Mouse (Mus musculus): ENCODE results near the gene Hook2. TPM values are rescaled to one million over a fixed set of nuclear protein-coding genes. Genes with fewer than 3 reads are reported as not detected.

Gene Hook2
- total RNA-seq, 2 experiments from 2014 or later: 8.1 to 9.5 TPM

- peak; percentile 95 to 96 for DNase-seq (ENCODE audit: low spot score in 2 of 2)
Measured at GRCm38 (mm10) chr8:84985684-84986378, 4.6 kb upstream of the Hook2 start.

GRCm38 (mm10) chr8:84986379-84986945 lies 3.9 kb upstream of the Hook2 start:
- no peak for DNase-seq (ENCODE audit: low spot score in 2 of 2)

GRCm38 (mm10) chr8:84987388-84987787 lies 3.0 kb upstream of the Hook2 start:
- no peak for DNase-seq (ENCODE audit: low spot score in 2 of 2)

GRCm38 (mm10) chr8:84987903-84988302 lies 2.5 kb upstream of the Hook2 start:
- DNase-seq (ENCODE audit: low spot score in 2 of 2): no peak

- no peak for DNase-seq (ENCODE audit: low spot score in 2 of 2)
Measured at GRCm38 (mm10) chr8:84989311-84989731, 1.1 kb upstream of the Hook2 start.

- DNase-seq (ENCODE audit: low spot score in 2 of 2): peak; percentile 77 to 90
Measured at GRCm38 (mm10) chr8:84989810-84990209, 593 bp upstream of the Hook2 start.

- DNase-seq (ENCODE audit: low spot score in 2 of 2): no peak
Measured at GRCm38 (mm10) chr8:84990836-84991235, 433 bp downstream of the Hook2 start.

GRCm38 (mm10) chr8:84994375-84994774 lies 4.0 kb downstream of the Hook2 start:
- DNase-seq (ENCODE audit: low spot score in 2 of 2): no peak

GRCm38 (mm10) chr8:84995680-84996079 lies 5.3 kb downstream of the Hook2 start:
- DNase-seq (ENCODE audit: low spot score in 2 of 2): no peak

GRCm38 (mm10) chr8:84996978-84997377 lies 6.6 kb downstream of the Hook2 start:
- no peak for DNase-seq (ENCODE audit: low spot score in 2 of 2)

GRCm38 (mm10) chr8:84997649-84998295 lies 7.4 kb downstream of the Hook2 start:
- DNase-seq (ENCODE audit: low spot score in 2 of 2): peak; percentile 87 to 96

GRCm38 (mm10) chr8:85007686-85008085 lies 17.3 kb downstream of the Hook2 start:
- DNase-seq (ENCODE audit: low spot score in 2 of 2): no peak

GRCm38 (mm10) chr8:85011242-85011641 lies 20.8 kb downstream of the Hook2 start:
- DNase-seq (ENCODE audit: low spot score in 2 of 2): no peak

GRCm38 (mm10) chr8:85013230-85013840 lies 22.9 kb downstream of the Hook2 start:
- DNase-seq (ENCODE audit: low spot score in 2 of 2): peak in 1 of 2 experiments; percentile 87

GRCm38 (mm10) chr8:85014431-85014830 lies 24.0 kb downstream of the Hook2 start, which contains the start of gene Best2:
TSS of gene Best2 (minus strand) at chr8:85014531.
- no peak for DNase-seq (ENCODE audit: low spot score in 2 of 2)

- DNase-seq (ENCODE audit: low spot score in 2 of 2): no peak
Measured at GRCm38 (mm10) chr8:85016724-85017123, 26.3 kb downstream of the Hook2 start.

- no peak for DNase-seq (ENCODE audit: low spot score in 2 of 2)
Measured at GRCm38 (mm10) chr8:85017209-85017608, 26.8 kb downstream of the Hook2 start.

GRCm38 (mm10) chr8:85021514-85022055 lies 31.2 kb downstream of the Hook2 start:
- no peak for DNase-seq (ENCODE audit: low spot score in 2 of 2)

GRCm38 (mm10) chr8:85023846-85024245 lies 33.4 kb downstream of the Hook2 start:
- no peak for DNase-seq (ENCODE audit: low spot score in 2 of 2)

- peak; percentile 80 to 93 for DNase-seq (ENCODE audit: low spot score in 2 of 2)
Measured at GRCm38 (mm10) chr8:85025098-85025932, 34.9 kb downstream of the Hook2 start, which contains the start of gene Asna1. TSS of gene Asna1 (minus strand) at chr8:85025281.

Measured in layer of hippocampus, adult 18-20 months (tissue).